In genomic region chr5:76303379-76303744, GRCm38 (mm10) we compare ENCODE assay signal across 8 mouse cellular contexts. TPM values are rescaled to one million over a fixed set of nuclear protein-coding genes. Genes with fewer than 3 reads are reported as not detected.
DNase-seq lines count a peak whose midpoint lies in the region; ATAC-seq and TF ChIP-seq lines count a peak whose summit lies in the region.

No protein-coding gene starts in this region.

- no peaks in the 10 kb centered on the region for H3K36me3 ChIP-seq in intestine, embryonic 15.5 days
- H3K36me3 ChIP-seq in neural tube, embryonic 13.5 days, result no peaks in the 10 kb centered on the region

- DNase-seq in lung, adult 2 months, result no peak
- no peak for DNase-seq in lung, postnatal 4 days
- no peak for DNase-seq in cerebellum, adult 11 months
- no peak for DNase-seq in yolk sac, embryonic 10.5 days (ENCODE audit: low spot score)
- no peak for DNase-seq in left cerebral cortex, adult 11 months (ENCODE audit: low spot score)

- TF ChIP-seq POLR2A in lung, adult 2 months (IDR thresholded peaks at IDR 0.05; ENCODE audit: borderline replicate concordance, extremely low read depth, low read depth, low read length), result no peak
- no peak for TF ChIP-seq POLR2A in cortical plate, adult 2 months (IDR thresholded peaks at IDR 0.05; ENCODE audit: extremely low read depth, insufficient read depth, low read length)

- peaks cover 2% of the 10 kb centered on the region; the same call in 1 of the 2 replicates for H3K4me1 ChIP-seq in lung, adult 2 months (ENCODE audit: control insufficient read depth, insufficient read depth, low read length)
- peaks cover 2% of the 10 kb centered on the region; the same call in 1 of the 2 replicates for H3K4me1 ChIP-seq in cortical plate, adult 2 months (ENCODE audit: control insufficient read depth, insufficient read depth, low read length)
- 0 out of 2 replicates have a peak, but pooled peaks cover 9% of the 10 kb centered on the region for H3K4me1 ChIP-seq in intestine, embryonic 15.5 days (replicated peaks)
- peaks cover 38% of the 10 kb centered on the region for H3K4me1 ChIP-seq in neural tube, embryonic 13.5 days (replicated peaks)

- H3K27me3 ChIP-seq in intestine, embryonic 15.5 days (replicated peaks), result no peaks in the 10 kb centered on the region
- no peaks in the 10 kb centered on the region for H3K27me3 ChIP-seq in neural tube, embryonic 13.5 days

- no peaks in the 10 kb centered on the region for H3K9me3 ChIP-seq in intestine, embryonic 15.5 days
- no peaks in the 10 kb centered on the region for H3K9me3 ChIP-seq in neural tube, embryonic 13.5 days

- TF ChIP-seq CTCF in lung, adult 2 months (IDR thresholded peaks at IDR 0.05; ENCODE audit: insufficient read depth, low read length), result no peak
- no peak for TF ChIP-seq CTCF in cortical plate, adult 2 months (IDR thresholded peaks at IDR 0.05; ENCODE audit: extremely low read depth, insufficient read depth, low read length)

- peak overlapping the region; percentile 83 for H3K4me2 ChIP-seq in intestine, embryonic 15.5 days (replicated peaks)
- peak overlapping the region; percentile 73 for H3K4me2 ChIP-seq in neural tube, embryonic 13.5 days

- peak overlapping the region; percentile 61 for H3K4me3 ChIP-seq in lung, adult 2 months (replicated peaks; ENCODE audit: extremely low read depth, low read depth, low read length)
- H3K4me3 ChIP-seq in cortical plate, adult 2 months (ENCODE audit: insufficient read depth, low read length), result peak overlapping the region; percentile 72
- H3K4me3 ChIP-seq in intestine, embryonic 15.5 days (replicated peaks), result peak overlapping the region; percentile 98
- H3K4me3 ChIP-seq in neural tube, embryonic 13.5 days, result peak overlapping the region; percentile 96

- no peak for ATAC-seq in intestine, embryonic 15.5 days
- no peak for ATAC-seq in neural tube, embryonic 13.5 days (ENCODE audit: low read depth)

- 2% methylated on average over 11 of the region's 11 CpGs for WGBS in lung, adult 2 months
- WGBS in intestine, embryonic 15.5 days, result 3% methylated on average over 11 of the region's 11 CpGs
- 2% methylated on average over 11 of the region's 11 CpGs for WGBS in neural tube, embryonic 13.5 days

- H3K27ac ChIP-seq in cortical plate, adult 2 months (ENCODE audit: insufficient read depth, low read length), result no peak overlapping the region
- peak overlapping the region; percentile 99 for H3K27ac ChIP-seq in intestine, embryonic 15.5 days
- H3K27ac ChIP-seq in neural tube, embryonic 13.5 days (replicated peaks), result peak overlapping the region; percentile 98

- H3K9ac ChIP-seq in intestine, embryonic 15.5 days, result peak overlapping the region; percentile 93
- peak overlapping the region; percentile 97 for H3K9ac ChIP-seq in neural tube, embryonic 13.5 days

RNA-seq across cellular contexts. Expression of gene Clock, which starts 1.2 kb away (rescaled TPM):
- polyA plus RNA-seq in lung, adult 2 months (2012; rRNA removed), result 13.5 and 16.8 TPM in 2 replicates
- polyA plus RNA-seq in cortical plate, adult 2 months (2012; rRNA removed), result 23.6 and 23.8 TPM in 2 replicates
- polyA plus RNA-seq in intestine, embryonic 15.5 days (2015; fragmentation: Nextera tagmentation; extraction: Ambion mirVana), result 11.4 and 13.5 TPM in 2 replicates
- 13.0 and 13.6 TPM in 2 replicates for polyA plus RNA-seq in neural tube, embryonic 13.5 days (2015; fragmentation: Nextera tagmentation; extraction: Ambion mirVana)

RNA-seq across cellular contexts. Expression of gene Pdcl2, which starts 27.6 kb away (rescaled TPM):
- not detected in 2 replicates for polyA plus RNA-seq in lung, adult 2 months (2012; rRNA removed)
- polyA plus RNA-seq in cortical plate, adult 2 months (2012; rRNA removed), result not detected in 2 replicates
- polyA plus RNA-seq in intestine, embryonic 15.5 days (2015; fragmentation: Nextera tagmentation; extraction: Ambion mirVana), result not detected in 2 replicates
- polyA plus RNA-seq in neural tube, embryonic 13.5 days (2015; fragmentation: Nextera tagmentation; extraction: Ambion mirVana), result not detected in 2 replicates
